Mouse (Mus musculus) midbrain, embryonic 11.5 days (tissue): ENCODE measurements around the gene Smyd1. TPM values are rescaled to one million over a fixed set of nuclear protein-coding genes. Genes with fewer than 3 reads are reported as not detected.

Experiments
- microRNA-seq: library from miRNA; unstranded; fragments of <30 nt; microRNA quantifications from one replicate; pipeline ENCODE4, GENCODE M21; 2017
- polyA plus RNA-seq: library from polyadenylated mRNA; unstranded; fragments of >200 nt; fragmentation: Nextera tagmentation; extraction: Ambion mirVana; gene quantifications from 2 replicates; pipeline ENCODE4 v1.2.1, GENCODE M21; 2014

Smyd1 gene
- polyA plus RNA-seq, 1 experiment from 2014 or later, result 0.12 TPM

Small RNA genes lying within 50 kb of the gene (microRNA-seq; reads per million reads assigned to microRNA genes)
- gene Mir8112, result 30.9 reads per million, percentile 41 among the genes with 10 or more reads in this experiment

Other genes starting within 250 kb of the Smyd1 start
- gene Thnsl2, start 177.8 kb downstream of the Smyd1 start, polyA plus RNA-seq, result 5.3 and 7.4 TPM in 2 replicates
- not detected in 2 replicates for gene Fabp1, start 122.4 kb downstream of the Smyd1 start, polyA plus RNA-seq
- 36.1 and 40.2 TPM in 2 replicates for gene Krcc1, start 50.6 kb downstream of the Smyd1 start, polyA plus RNA-seq
- gene Cd8b1, start 555 bp upstream of the Smyd1 start, polyA plus RNA-seq, result not detected in 2 replicates
- gene Cd8a, start 51.2 kb upstream of the Smyd1 start, polyA plus RNA-seq, result not detected in 2 replicates
- 8.3 and 8.6 TPM in 2 replicates for gene Rmnd5a, start 118.4 kb upstream of the Smyd1 start, polyA plus RNA-seq
- gene Rnf103, start 171.7 kb upstream of the Smyd1 start, polyA plus RNA-seq, result 16.4 and 19.3 TPM in 2 replicates
- 48.2 and 54.9 TPM in 2 replicates for gene Chmp3, start 221.6 kb upstream of the Smyd1 start, polyA plus RNA-seq